ENCODE assay signal across 26 mouse cellular contexts in genomic region chr11:80954147-80954546, GRCm38 (mm10).
DNase-seq lines count a peak whose midpoint lies in the region; TF ChIP-seq lines count a peak whose summit lies in the region.
"Had no signal": no experiment of that assay in that cellular context is flagged by ENCODE, and none has a peak within 500 bp of the region (broad histone marks: within the 10 kb centered on the region; RNA-seq: fewer than 3 reads in every experiment).

No protein-coding gene starts in this region.

- TF ChIP-seq CTCF in layer of hippocampus, adult 2 months (conservative IDR thresholded peaks at IDR 0.05): peak; percentile 51

- no peak overlapping the region for H3K4me3 ChIP-seq in layer of hippocampus, adult 2 months
- H3K4me3 ChIP-seq: embryonic facial prominence, embryonic 10.5 days; embryonic facial prominence, embryonic 13.5 days; erythroblast, embryonic 14.5 days; forebrain, embryonic 12.5 days; forebrain, embryonic 15.5 days; heart, embryonic 12.5 days; heart, embryonic 15.5 days; hindbrain, embryonic 10.5 days; hindbrain, embryonic 13.5 days; intestine, embryonic 15.5 days had no signal

- H3K27ac ChIP-seq in layer of hippocampus, adult 2 months: no peak overlapping the region
- H3K27ac ChIP-seq: embryonic facial prominence, embryonic 10.5 days; embryonic facial prominence, embryonic 13.5 days; forebrain, embryonic 12.5 days; forebrain, embryonic 15.5 days; heart, embryonic 15.5 days; hindbrain, embryonic 10.5 days; hindbrain, embryonic 13.5 days; intestine, embryonic 15.5 days had no signal

- peak; percentile 17 for DNase-seq in cerebellum, adult 9-11 months
- DNase-seq in cerebellum, postnatal 10 days: no peak
- DNase-seq in layer of hippocampus, adult 2 months (ENCODE audit: low spot score in 2 of 2): no peak
- no peak for DNase-seq in layer of hippocampus, postnatal 36 days
- DNase-seq in retina, postnatal 1 day: peak; percentile 23
- no peak for DNase-seq in retina, embryonic 14.5 days (ENCODE audit: low spot score)
- no peak for DNase-seq in gastrocnemius, adult 18-20 months (ENCODE audit: low spot score)
- DNase-seq: adrenal gland, postnatal 10 days; adrenal gland, postnatal 36 days; B cell, adult 2 months; cerebellum, adult 11 months; embryo, embryonic 11 days; gastrocnemius, postnatal 25 days; heart, adult 18-20 months; heart, postnatal 10 days; heart, postnatal 36 days had no signal

Comparison
In these comparisons a context has a peak if more than half of its experiments do, and no peak if none do; other contexts are left out.
1. DNase-seq: peak in cerebellum, adult 9-11 months (single experiment) and retina, postnatal 1 day (single experiment); none in cerebellum, postnatal 10 days (0 of 2), layer of hippocampus, adult 2 months (0 of 2), layer of hippocampus, postnatal 36 days (0 of 2), retina, embryonic 14.5 days (single experiment) and gastrocnemius, adult 18-20 months (single experiment).